Mouse (Mus musculus): ENCODE results near the gene Smad3. TPM values are rescaled to one million over a fixed set of nuclear protein-coding genes. Genes with fewer than 3 reads are reported as not detected.
A peak's percentile ranks its signal among the peaks of the same experiment; 100 is the strongest.

Smad3 gene
- polyA plus RNA-seq, 1 experiment from 2014 or later: 9.7 TPM

DNA sequence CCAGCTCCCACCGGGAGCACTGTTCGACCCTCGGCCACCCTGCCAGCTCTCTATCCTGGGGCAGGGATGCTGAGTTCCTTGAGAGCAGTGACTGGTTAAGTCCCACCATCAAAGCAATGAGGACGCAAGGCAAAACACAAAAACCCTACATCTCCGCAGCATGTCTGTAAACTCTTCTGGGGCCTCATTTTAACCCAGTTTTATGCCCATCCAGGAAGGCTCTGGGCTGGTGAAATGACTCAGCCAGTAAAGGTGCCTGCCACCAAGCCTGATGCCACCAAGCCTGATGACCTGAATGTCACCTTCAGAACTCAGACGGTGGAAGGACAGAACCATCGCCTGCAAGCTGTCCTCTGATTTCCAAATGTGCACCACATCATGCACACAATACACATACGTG lies 4.4 kb downstream of the Smad3 start:
- Histone ChIP-seq H3K4me1 (ENCODE audit: control insufficient read depth, insufficient read depth, low read length) (peaks cover 66% of the 10 kb centered on the region), H3K4me3 (ENCODE audit: low read depth, low read length) (no peak overlapping the region), H3K9ac (ENCODE audit: low read depth, low read length) (peak overlapping the region; percentile 1; the same call in 1 of the 2 replicates), H3K36me3 (ENCODE audit: control insufficient read depth, insufficient read depth, low read length) (no peaks in the 10 kb centered on the region), H3K27me3 (ENCODE audit: control insufficient read depth, insufficient read depth, low read length) (no peaks in the 10 kb centered on the region), H3K27ac (ENCODE audit: low read depth, low read length) (no peak overlapping the region), H3K4me2 (peak overlapping the region; percentile 25), H3K9me3 (replicated peaks; ENCODE audit: control insufficient read depth, low read length) (no peaks in the 10 kb centered on the region)
- ATAC-seq (replicated peaks; ENCODE audit: insufficient number of reproducible peaks, low FRiP score, low TSS enrichment): no peak
- WGBS (ENCODE audit: insufficient replicate concordance): 67% methylated on average over 8 of the region's 8 CpGs

DNA sequence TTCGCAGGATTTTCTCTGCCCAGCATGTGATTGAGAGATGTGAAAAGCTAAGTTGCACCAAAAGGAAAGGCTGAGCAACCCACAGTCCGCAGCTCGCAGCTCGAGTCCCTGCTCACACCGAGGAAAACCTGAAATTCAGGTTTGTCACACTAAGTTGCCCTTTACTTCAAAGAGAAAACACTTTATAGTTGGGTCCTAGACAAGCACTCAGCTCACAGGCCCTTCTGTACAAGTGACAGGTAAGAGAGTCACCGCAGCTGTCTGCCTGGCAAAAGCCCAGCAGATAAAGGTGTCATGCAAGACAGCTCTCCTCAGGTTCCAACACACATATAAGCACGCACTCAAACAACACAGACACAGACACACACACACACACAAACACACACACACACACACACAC lies 5.2 kb downstream of the Smad3 start:
- Histone ChIP-seq H3K9ac (ENCODE audit: low read depth, low read length) (no peak overlapping the region), H3K4me2 (no peak overlapping the region), H3K4me1 (ENCODE audit: control insufficient read depth, insufficient read depth, low read length) (peaks cover 74% of the 10 kb centered on the region), H3K27me3 (ENCODE audit: control insufficient read depth, insufficient read depth, low read length) (no peaks in the 10 kb centered on the region), H3K27ac (ENCODE audit: low read depth, low read length) (no peak overlapping the region), H3K4me3 (ENCODE audit: low read depth, low read length) (no peak overlapping the region), H3K9me3 (replicated peaks; ENCODE audit: control insufficient read depth, low read length) (no peaks in the 10 kb centered on the region), H3K36me3 (ENCODE audit: control insufficient read depth, insufficient read depth, low read length) (no peaks in the 10 kb centered on the region)
- WGBS (ENCODE audit: insufficient replicate concordance): 47% methylated on average over 7 of the region's 7 CpGs
- ATAC-seq (replicated peaks; ENCODE audit: insufficient number of reproducible peaks, low FRiP score, low TSS enrichment): no peak

DNA sequence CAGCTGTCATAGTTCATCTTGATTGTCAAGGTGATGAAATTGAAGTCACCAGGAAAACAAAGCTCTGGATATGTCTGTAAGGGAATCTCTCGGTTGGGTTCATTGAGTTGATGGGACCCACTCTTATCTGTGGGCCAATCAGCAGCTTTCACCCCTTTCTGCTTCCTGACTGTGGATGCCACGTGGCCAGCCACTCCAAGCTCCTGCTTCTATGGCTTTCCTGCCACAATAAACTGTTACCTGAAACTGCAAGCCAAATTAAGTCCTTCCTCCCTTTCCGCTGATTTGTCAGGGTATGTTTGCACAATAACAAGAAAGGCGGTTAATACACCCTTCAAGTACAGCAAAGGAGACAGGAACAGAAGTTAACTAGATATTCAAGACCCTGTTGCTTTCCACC lies 6.5 kb downstream of the Smad3 start:
- no peaks in the 10 kb centered on the region for H3K27me3 ChIP-seq (ENCODE audit: control insufficient read depth, insufficient read depth, low read length)
- 84% methylated on average over 4 of the region's 4 CpGs for WGBS (ENCODE audit: insufficient replicate concordance)

DNA sequence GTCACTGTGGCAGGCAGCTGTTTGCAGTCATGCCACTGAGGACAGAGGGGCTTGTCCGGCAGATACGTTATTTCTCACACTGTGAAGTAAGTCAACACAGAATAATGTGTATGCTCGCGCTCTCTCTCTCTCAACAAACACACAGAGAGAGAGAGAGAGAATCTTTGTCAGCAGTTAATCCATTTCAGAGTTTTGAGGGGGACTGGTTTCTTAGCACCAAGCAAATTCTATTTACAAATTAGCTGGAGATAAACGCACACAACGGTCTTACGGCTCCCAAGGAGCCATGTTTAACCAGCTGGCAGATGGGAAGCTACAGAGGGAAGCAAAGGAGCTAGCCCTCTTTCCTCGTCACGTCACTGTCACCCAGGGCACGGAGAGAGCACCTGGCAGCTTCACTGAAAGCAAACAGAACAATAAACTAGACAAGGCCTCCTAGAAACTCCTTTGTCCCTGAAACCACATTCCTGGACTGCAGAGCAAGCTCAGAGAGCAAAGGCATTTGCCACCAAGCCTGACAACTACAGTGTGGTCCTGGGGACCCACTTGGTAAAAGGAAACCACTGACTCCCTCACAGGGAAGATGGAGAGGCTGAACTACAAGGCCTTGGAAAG lies 7.3 kb downstream of the Smad3 start:
- no peaks in the 10 kb centered on the region for H3K9me3 ChIP-seq (replicated peaks; ENCODE audit: control insufficient read depth, low read length)
- no peak for ATAC-seq (replicated peaks; ENCODE audit: insufficient number of reproducible peaks, low FRiP score, low TSS enrichment)
- no peaks in the 10 kb centered on the region for H3K36me3 ChIP-seq (ENCODE audit: control insufficient read depth, insufficient read depth, low read length)
- 46% methylated on average over 10 of the region's 10 CpGs for WGBS (ENCODE audit: insufficient replicate concordance)
- peak overlapping the region; percentile 62; the same call in 1 of the 2 replicates for H3K27ac ChIP-seq (ENCODE audit: low read depth, low read length)
- no peak overlapping the region for H3K4me3 ChIP-seq (ENCODE audit: low read depth, low read length)
- H3K4me1 ChIP-seq (ENCODE audit: control insufficient read depth, insufficient read depth, low read length): peaks cover 84% of the 10 kb centered on the region
- no peaks in the 10 kb centered on the region for H3K27me3 ChIP-seq (ENCODE audit: control insufficient read depth, insufficient read depth, low read length)
- H3K9ac ChIP-seq (ENCODE audit: low read depth, low read length): peak overlapping the region; percentile 2; the same call in 1 of the 2 replicates
- H3K4me2 ChIP-seq: peak overlapping the region; percentile 33

More for the DNA sequence above, 6.5 kb downstream of the Smad3 start:
- no peak overlapping the region for H3K4me3 ChIP-seq (ENCODE audit: low read depth, low read length)
- H3K9me3 ChIP-seq (replicated peaks; ENCODE audit: control insufficient read depth, low read length): no peaks in the 10 kb centered on the region
- H3K9ac ChIP-seq (ENCODE audit: low read depth, low read length): no peak overlapping the region
- H3K27ac ChIP-seq (ENCODE audit: low read depth, low read length): no peak overlapping the region
- ATAC-seq (replicated peaks; ENCODE audit: insufficient number of reproducible peaks, low FRiP score, low TSS enrichment): no peak
- no peak overlapping the region for H3K4me2 ChIP-seq
- no peaks in the 10 kb centered on the region for H3K36me3 ChIP-seq (ENCODE audit: control insufficient read depth, insufficient read depth, low read length)
- H3K4me1 ChIP-seq (ENCODE audit: control insufficient read depth, insufficient read depth, low read length): peaks cover 84% of the 10 kb centered on the region

DNA sequence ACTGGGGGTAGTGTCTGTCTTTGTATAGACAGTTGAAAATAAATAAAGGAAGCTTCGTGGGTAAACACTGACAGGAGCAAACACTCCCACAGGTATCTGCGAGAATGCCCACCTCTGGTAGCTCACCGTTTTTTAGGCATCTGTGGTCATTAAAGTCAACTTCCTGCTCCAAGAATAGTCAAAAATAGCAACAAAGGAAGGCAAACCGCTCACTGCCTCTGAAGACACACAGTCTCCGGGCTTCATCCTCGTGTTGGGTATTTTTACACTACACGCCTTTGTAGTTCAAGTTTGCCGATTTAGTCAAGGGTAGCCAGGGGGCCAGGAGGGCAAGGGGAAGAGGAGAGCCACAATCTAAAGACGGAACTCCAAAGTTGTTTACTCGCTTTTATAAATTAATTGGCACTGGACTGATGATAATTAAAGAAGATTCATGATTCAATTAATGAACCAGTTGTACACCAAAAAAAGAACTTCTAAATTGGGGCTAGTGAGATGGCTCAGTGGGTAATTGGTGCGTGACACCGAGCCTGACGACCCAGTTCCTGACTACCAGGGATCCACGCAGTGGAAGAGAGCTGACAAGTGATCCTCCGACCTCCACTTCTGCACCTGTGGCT lies 8.4 kb downstream of the Smad3 start:
- H3K4me2 ChIP-seq: peak overlapping the region; percentile 44
- no peak for ATAC-seq (replicated peaks; ENCODE audit: insufficient number of reproducible peaks, low FRiP score, low TSS enrichment)
- H3K27me3 ChIP-seq (ENCODE audit: control insufficient read depth, insufficient read depth, low read length): no peaks in the 10 kb centered on the region
- peaks cover 82% of the 10 kb centered on the region for H3K4me1 ChIP-seq (ENCODE audit: control insufficient read depth, insufficient read depth, low read length)
- H3K9me3 ChIP-seq (replicated peaks; ENCODE audit: control insufficient read depth, low read length): no peaks in the 10 kb centered on the region
- H3K36me3 ChIP-seq (ENCODE audit: control insufficient read depth, insufficient read depth, low read length): no peaks in the 10 kb centered on the region
- no peak overlapping the region for H3K4me3 ChIP-seq (ENCODE audit: low read depth, low read length)
- WGBS (ENCODE audit: insufficient replicate concordance): 32% methylated on average over 15 of the region's 15 CpGs
- peak overlapping the region; percentile 62 for H3K27ac ChIP-seq (ENCODE audit: low read depth, low read length)
- no peak overlapping the region; the same call in none of the 2 replicates for H3K9ac ChIP-seq (ENCODE audit: low read depth, low read length)

DNA sequence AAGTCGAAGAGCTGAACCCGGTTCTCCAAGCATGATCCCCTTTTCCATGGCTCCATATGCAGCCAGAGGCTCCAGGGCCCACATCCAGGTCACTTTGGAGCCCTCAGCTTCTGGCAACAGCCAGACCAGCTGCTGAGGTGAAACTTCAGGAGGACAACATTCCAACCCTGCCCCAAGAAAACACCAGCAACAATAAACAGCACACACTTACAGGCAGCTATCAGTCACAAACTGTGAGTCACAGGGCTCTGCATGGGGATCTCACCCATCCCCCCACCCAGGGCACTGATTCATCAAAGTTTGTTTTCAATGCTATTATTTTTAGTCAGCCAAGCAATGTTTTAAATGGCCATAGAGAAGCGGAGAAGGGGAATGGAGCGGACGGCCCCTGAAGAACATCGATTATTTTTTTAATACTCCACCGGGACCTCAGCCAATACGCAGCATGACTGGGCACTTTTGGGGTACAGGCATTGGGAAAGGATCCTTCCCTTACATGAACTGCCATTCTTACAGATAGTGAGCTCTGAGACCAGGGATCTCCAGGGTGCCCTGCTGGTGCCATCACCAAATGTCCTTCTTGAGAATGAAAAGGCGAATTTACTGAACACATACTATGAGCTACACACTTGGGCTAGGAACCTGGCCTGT lies 10.0 kb downstream of the Smad3 start:
- Histone ChIP-seq H3K27ac (ENCODE audit: low read depth, low read length) (peak overlapping the region; percentile 5; the same call in 1 of the 2 replicates), H3K36me3 (ENCODE audit: control insufficient read depth, insufficient read depth, low read length) (no peaks in the 10 kb centered on the region), H3K9me3 (replicated peaks; ENCODE audit: control insufficient read depth, low read length) (no peaks in the 10 kb centered on the region), H3K27me3 (ENCODE audit: control insufficient read depth, insufficient read depth, low read length) (no peaks in the 10 kb centered on the region), H3K4me2 (no peak overlapping the region), H3K4me3 (ENCODE audit: low read depth, low read length) (no peak overlapping the region), H3K4me1 (ENCODE audit: control insufficient read depth, insufficient read depth, low read length) (peaks cover 80% of the 10 kb centered on the region), H3K9ac (ENCODE audit: low read depth, low read length) (no peak overlapping the region)
- 79% methylated on average over 9 of the region's 9 CpGs for WGBS (ENCODE audit: insufficient replicate concordance)
- ATAC-seq (replicated peaks; ENCODE audit: insufficient number of reproducible peaks, low FRiP score, low TSS enrichment): no peak

DNA sequence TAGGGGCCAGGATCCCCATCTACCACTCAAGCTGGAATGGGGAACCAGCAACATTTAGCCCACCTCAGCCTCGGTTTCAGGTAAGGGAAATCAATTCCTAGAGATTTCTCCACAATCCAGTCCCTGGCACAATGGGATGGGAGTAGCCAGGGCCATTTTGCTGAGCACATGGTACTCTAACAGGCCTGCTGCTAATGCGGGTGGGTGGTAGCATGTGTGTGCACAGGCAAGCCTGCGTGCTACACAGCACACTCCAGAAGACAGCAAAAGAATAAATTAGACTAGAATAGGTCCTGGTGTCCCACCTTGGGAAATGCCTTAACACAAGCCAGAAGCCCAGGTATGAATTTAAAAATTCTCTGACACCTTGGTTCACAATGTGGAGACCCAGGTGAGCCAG lies 10.8 kb downstream of the Smad3 start:
- Histone ChIP-seq H3K4me3 (ENCODE audit: low read depth, low read length) (no peak overlapping the region), H3K9ac (ENCODE audit: low read depth, low read length) (no peak overlapping the region), H3K27ac (ENCODE audit: low read depth, low read length) (no peak overlapping the region), H3K4me1 (ENCODE audit: control insufficient read depth, insufficient read depth, low read length) (peaks cover 80% of the 10 kb centered on the region), H3K36me3 (ENCODE audit: control insufficient read depth, insufficient read depth, low read length) (no peaks in the 10 kb centered on the region), H3K4me2 (no peak overlapping the region), H3K27me3 (ENCODE audit: control insufficient read depth, insufficient read depth, low read length) (no peaks in the 10 kb centered on the region), H3K9me3 (replicated peaks; ENCODE audit: control insufficient read depth, low read length) (no peaks in the 10 kb centered on the region)
- ATAC-seq (replicated peaks; ENCODE audit: insufficient number of reproducible peaks, low FRiP score, low TSS enrichment): no peak
- 85% methylated on average over 3 of the region's 3 CpGs for WGBS (ENCODE audit: insufficient replicate concordance)

DNA sequence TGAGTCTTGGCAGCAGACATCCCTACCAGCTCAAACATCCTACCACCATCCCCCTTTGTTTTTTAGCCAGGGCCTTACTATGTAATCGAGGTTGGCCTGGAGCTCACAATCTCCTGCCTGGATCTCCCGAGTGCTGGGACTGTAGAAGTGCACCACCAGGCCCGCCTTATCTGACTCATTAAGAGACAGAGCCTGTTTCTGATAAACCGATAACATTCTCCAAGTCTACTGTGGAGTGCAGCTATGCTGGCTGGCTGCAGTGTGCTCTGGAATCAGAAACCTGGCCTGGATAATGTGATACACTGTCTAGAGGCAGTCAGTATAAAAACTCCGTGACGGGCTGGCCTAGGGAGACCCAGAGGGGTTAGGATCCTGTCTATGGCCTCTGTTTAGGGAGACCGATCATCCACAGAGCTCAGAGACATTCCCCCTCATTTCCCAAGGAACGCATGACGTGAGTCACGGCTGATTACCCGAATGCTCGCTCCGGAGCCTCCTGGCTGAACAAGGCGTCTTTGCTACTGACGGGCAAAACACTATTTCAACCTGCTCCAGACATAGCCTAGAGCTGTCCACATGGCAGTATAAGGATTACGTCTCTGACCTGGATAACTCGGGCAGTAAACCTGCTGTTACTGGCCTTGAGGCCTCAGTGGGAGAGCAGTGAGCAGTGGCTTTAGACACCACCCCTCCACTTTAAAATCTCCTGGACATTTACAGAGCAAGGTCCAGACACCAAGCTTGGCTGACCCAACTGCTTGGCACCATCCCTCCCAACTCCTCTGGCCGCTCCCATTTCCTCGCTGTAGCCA lies 11.8 kb downstream of the Smad3 start:
- Histone ChIP-seq H3K9me3 (replicated peaks; ENCODE audit: control insufficient read depth, low read length) (no peaks in the 10 kb centered on the region), H3K4me3 (ENCODE audit: low read depth, low read length) (no peak overlapping the region), H3K4me2 (peak overlapping the region; percentile 42), H3K9ac (ENCODE audit: low read depth, low read length) (peak overlapping the region; percentile 23; the same call in 1 of the 2 replicates), H3K27me3 (ENCODE audit: control insufficient read depth, insufficient read depth, low read length) (no peaks in the 10 kb centered on the region), H3K27ac (ENCODE audit: low read depth, low read length) (peak overlapping the region; percentile 73), H3K36me3 (ENCODE audit: control insufficient read depth, insufficient read depth, low read length) (no peaks in the 10 kb centered on the region), H3K4me1 (ENCODE audit: control insufficient read depth, insufficient read depth, low read length) (peaks cover 88% of the 10 kb centered on the region)
- ATAC-seq (replicated peaks; ENCODE audit: insufficient number of reproducible peaks, low FRiP score, low TSS enrichment): no peak
- 25% methylated on average over 19 of the region's 19 CpGs for WGBS (ENCODE audit: insufficient replicate concordance)
